Mouse (Mus musculus) heart, adult 2 months (tissue): ENCODE measurements around the gene Epb41l2.

ENCODE experiments used
- CTCF ChIP-seq: fragments of 200-600 bp; IDR thresholded peaks from 2 replicates; pipeline ENCODE4 v1.8.1; 2022; ENCODE audit warnings: antibody characterized with exemption, mild to moderate bottlenecking, moderate library complexity
- EP300 ChIP-seq: fragments of 200-500 bp; IDR thresholded peaks from 2 replicates; pipeline ENCODE4 v1.6.1; 2011; ENCODE audit warnings: low read depth, low read length, control low read depth; ENCODE audit not compliant: insufficient read depth

DNA sequence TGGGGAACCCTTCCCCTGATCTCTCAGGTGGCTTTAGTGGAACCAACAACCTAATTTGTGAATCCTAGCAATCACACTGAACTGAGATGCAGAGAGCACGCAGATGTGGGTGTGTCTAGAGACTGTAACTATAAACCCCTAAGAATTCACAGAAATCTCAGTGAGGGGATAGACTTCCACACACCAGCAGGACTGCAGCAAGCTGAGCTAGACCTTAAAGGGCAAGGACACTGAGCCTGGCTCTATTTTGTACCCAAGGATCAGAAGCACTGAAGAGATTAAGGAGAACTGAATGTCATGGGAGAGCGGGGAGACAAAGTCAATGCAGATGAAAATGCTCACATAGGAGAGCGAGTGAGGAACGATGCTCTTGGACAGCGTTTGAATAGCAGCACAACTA is 49.6 kb upstream of the Epb41l2 start:
- TF ChIP-seq CTCF (no peak), EP300 (no peak)
